Mouse (Mus musculus) kidney, embryonic 14.5 days (tissue): ENCODE measurements around the gene Dtl. TPM values are rescaled to one million over a fixed set of nuclear protein-coding genes. Genes with fewer than 3 reads are reported as not detected.

ENCODE experiments used
- ATAC-seq: fragments of 200-750 bp; cut with Nextera tagmentation; 2 replicates; pipeline ENCODE4 v1.8.0; 2017; ENCODE audit warnings: moderate number of reproducible peaks, mild to moderate bottlenecking, moderate TSS enrichment, moderate library complexity; ENCODE audit not compliant: low FRiP score, low TSS enrichment
- H3K27ac ChIP-seq: fragments of 300-500 bp; sonication (generic); 2 replicates; pipeline ENCODE4 v1.5.1; 2014; ENCODE audit warnings: low read depth, mild to moderate bottlenecking, low read length, moderate library complexity, mixed read lengths
- H3K27me3 ChIP-seq: fragments of 300-500 bp; sonication (generic); 2 replicates; pipeline ENCODE4 v1.6.1; 2014; ENCODE audit warnings: mild to moderate bottlenecking, low read length; ENCODE audit not compliant: control insufficient read depth, insufficient read depth
- H3K36me3 ChIP-seq: fragments of 300-500 bp; sonication (generic); 2 replicates; pipeline ENCODE4 v1.6.1; 2014; ENCODE audit warnings: low read length, mixed read lengths; ENCODE audit not compliant: control insufficient read depth, insufficient read depth
- H3K4me1 ChIP-seq: fragments of 300-500 bp; sonication (generic); 2 replicates; pipeline ENCODE4 v1.6.1; 2014; ENCODE audit warnings: low read length, mixed read lengths; ENCODE audit not compliant: control insufficient read depth, insufficient read depth
- H3K4me2 ChIP-seq: fragments of 300-500 bp; sonication (generic); replicated peaks from 2 replicates; pipeline ENCODE4 v1.6.1; 2014; ENCODE audit warnings: low read depth, mild to moderate bottlenecking, low read length
- H3K4me3 ChIP-seq: fragments of 300-500 bp; sonication (generic); 2 replicates; pipeline ENCODE4 v1.5.1; 2014; ENCODE audit warnings: mild to moderate bottlenecking, low read length
- H3K9ac ChIP-seq: fragments of 300-500 bp; sonication (generic); 2 replicates; pipeline ENCODE4 v1.6.1; 2014; ENCODE audit warnings: low read depth, mild to moderate bottlenecking, low read length, moderate library complexity
- H3K9me3 ChIP-seq: fragments of 300-500 bp; sonication (generic); 2 replicates; pipeline ENCODE4 v1.6.1; 2016; ENCODE audit warnings: low read length; ENCODE audit not compliant: control insufficient read depth
- WGBS: fragments of 180-500 bp; shearing (Covaris S2); extraction: QIAGEN DNeasy Blood & Tissue Kit; methylation state at CpG from one replicate; pipeline ENCODE4 v1.1.7; 2014; 5-methylcytosine and 5-hydroxymethylcytosine counted together
- polyA plus RNA-seq: library from polyadenylated mRNA; unstranded; fragments of >200 nt; fragmentation: Nextera tagmentation; extraction: Ambion mirVana; gene quantifications from 2 replicates; pipeline ENCODE4 v1.2.1, GENCODE M21; 2014

Dtl gene
- polyA plus RNA-seq, 1 experiment from 2014 or later: 81.3 TPM

DNA sequence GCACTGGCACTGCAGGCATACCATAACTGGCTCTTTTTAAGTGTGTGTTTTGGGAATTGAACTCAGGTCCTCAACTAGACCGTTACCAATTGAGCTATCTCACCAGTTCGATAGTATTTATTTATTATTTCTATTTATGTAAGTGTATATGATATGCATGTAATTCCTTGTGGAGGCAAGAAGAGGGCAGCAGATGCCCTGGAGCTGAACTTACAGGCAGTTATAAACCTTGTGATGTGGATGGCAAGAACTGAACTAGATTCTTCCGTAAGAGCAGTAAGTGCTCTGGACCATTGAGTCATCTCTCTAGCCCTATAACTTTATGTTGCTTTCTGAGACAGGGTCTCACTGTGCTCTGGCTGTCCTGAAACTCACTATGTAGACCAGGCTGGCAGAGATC lies 11.7 kb upstream of the Dtl start:
- H3K27me3 ChIP-seq: no peaks in the 10 kb centered on the region
- WGBS: 97% methylated on average over 3 of the region's 3 CpGs
- H3K4me1 ChIP-seq: no peaks in the 10 kb centered on the region
- no peak overlapping the region for H3K27ac ChIP-seq
- ATAC-seq: no peak
- H3K4me2 ChIP-seq: no peak overlapping the region
- H3K9ac ChIP-seq: no peak overlapping the region
- no peaks in the 10 kb centered on the region for H3K9me3 ChIP-seq
- H3K4me3 ChIP-seq: no peak overlapping the region
- H3K36me3 ChIP-seq: peaks cover 78% of the 10 kb centered on the region

DNA sequence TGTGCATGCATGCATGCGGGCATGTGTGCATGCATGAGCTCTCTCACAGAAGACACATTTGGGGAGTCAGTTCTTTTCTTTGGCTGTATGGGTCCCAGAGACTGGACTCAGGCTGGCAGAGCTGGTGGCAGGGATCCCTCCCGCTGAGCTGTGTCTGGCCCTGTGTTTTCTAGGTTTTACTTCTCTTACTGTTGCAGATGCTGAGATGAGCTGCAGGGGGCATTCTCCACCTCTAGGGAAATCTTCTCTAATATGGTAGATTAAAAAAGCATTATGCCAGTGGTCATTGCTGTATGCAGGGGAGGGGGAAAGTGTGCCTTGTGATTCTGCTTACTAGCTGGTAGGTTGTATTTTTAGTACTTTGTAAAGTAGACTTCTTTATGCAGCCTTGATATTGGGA lies 10.4 kb upstream of the Dtl start:
- peaks cover 66% of the 10 kb centered on the region for H3K36me3 ChIP-seq
- no peak overlapping the region for H3K9ac ChIP-seq
- no peak overlapping the region for H3K4me2 ChIP-seq
- H3K9me3 ChIP-seq: no peaks in the 10 kb centered on the region
- WGBS: 91% methylated on average over 2 of the region's 2 CpGs
- no peak overlapping the region for H3K4me3 ChIP-seq
- H3K27ac ChIP-seq: no peak overlapping the region
- no peaks in the 10 kb centered on the region for H3K27me3 ChIP-seq
- ATAC-seq: no peak
- no peaks in the 10 kb centered on the region for H3K4me1 ChIP-seq

DNA sequence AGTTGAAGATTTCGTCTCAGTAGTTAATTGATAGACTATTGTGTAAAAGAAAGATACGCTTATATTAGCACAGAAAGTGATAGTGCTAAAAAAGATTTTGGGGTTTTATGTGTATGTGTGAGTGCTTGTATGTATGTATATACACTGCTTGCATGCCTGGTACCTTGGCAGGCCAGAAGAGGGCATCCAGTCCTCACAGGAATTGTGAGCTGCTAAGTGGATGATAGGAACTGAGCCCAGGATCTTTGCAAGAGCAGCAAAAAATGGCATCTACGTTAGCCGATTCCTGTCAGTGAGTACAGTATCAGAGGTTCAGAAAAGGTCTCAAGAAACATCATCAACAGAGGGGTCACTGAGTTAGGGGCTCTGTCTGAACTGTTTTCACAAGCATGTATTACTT lies 9.1 kb upstream of the Dtl start:
- no peak for ATAC-seq
- Histone ChIP-seq H3K9me3 (peaks cover 5% of the 10 kb centered on the region; the same call in 1 of the 2 replicates), H3K4me3 (no peak overlapping the region), H3K27ac (no peak overlapping the region), H3K4me1 (no peaks in the 10 kb centered on the region), H3K36me3 (peaks cover 55% of the 10 kb centered on the region), H3K4me2 (no peak overlapping the region), H3K9ac (no peak overlapping the region), H3K27me3 (no peaks in the 10 kb centered on the region)
- 93% methylated on average over 4 of the region's 4 CpGs for WGBS

DNA sequence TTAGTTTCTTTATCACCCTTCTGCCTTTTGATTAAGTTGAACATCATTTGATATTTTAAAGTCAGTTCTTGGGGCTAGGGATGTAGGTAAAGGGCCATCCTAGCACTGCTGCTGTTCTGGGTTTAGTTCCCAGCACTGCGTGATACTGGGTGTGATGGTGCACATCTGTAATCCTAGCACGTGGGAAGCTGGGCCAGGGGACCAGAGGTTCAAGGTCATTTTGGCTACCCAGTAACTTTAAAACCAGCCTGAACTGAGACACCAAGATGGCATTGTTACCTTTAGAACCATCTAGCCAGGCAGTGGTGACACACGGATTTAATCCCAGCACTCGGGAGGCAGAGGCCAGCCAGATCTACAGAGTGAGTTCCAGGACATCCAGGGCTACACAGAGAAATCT lies 8.5 kb upstream of the Dtl start:
- Histone ChIP-seq H3K4me1 (no peaks in the 10 kb centered on the region), H3K4me2 (no peak overlapping the region), H3K27ac (no peak overlapping the region), H3K4me3 (no peak overlapping the region), H3K9ac (no peak overlapping the region), H3K9me3 (peaks cover 5% of the 10 kb centered on the region; the same call in 1 of the 2 replicates), H3K36me3 (peaks cover 56% of the 10 kb centered on the region), H3K27me3 (no peaks in the 10 kb centered on the region)
- 88% methylated on average over 4 of the region's 4 CpGs for WGBS
- no peak for ATAC-seq

DNA sequence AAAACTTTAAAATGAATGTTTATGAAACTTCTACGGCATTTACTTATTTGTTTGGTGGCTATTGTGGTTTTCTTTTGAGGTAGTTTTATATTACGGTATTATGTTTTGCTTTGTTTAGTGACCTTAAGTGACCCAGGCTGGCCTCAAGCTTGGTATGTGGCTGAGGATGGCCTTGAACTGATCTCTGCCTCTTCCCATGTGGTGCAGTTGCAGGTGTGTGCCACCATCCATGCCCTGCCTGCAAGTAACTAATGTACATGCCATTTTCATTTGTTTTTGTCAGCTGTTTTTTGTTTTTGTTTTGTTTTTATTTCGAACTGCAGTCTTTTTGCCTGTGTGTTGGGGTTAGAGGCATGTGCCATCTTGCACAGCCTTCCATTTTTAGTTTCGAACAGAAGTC lies 6.3 kb upstream of the Dtl start:
- Histone ChIP-seq H3K9me3 (peaks cover 5% of the 10 kb centered on the region; the same call in 1 of the 2 replicates), H3K4me1 (peaks cover 14% of the 10 kb centered on the region), H3K4me2 (no peak overlapping the region), H3K27ac (no peak overlapping the region), H3K9ac (no peak overlapping the region), H3K4me3 (no peak overlapping the region), H3K36me3 (peaks cover 42% of the 10 kb centered on the region), H3K27me3 (no peaks in the 10 kb centered on the region)
- WGBS: 89% methylated on average over 4 of the region's 4 CpGs
- ATAC-seq: no peak

DNA sequence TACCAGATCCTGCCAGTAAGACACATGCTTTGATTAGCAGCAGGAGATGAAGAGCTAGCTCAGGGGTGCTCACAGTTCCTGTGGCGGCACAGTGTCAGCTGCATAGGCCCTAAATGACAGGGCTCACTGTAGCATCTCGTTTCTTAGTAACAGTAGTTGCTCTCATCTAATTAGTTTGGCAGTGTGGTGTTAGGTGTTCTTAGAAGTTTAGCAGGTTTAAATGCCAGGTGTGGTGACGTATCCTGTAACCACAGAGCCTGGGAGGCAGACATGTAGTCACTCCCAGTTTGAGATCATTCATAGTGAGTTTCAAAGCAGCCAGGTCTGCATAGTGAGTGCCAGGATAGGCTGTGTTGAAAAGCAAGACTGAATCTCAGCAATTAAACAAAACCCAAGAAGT lies 4.2 kb upstream of the Dtl start:
- ATAC-seq: no peak
- no peak overlapping the region for H3K9ac ChIP-seq
- H3K27ac ChIP-seq: no peak overlapping the region
- no peak overlapping the region for H3K4me3 ChIP-seq
- H3K4me1 ChIP-seq: peaks cover 16% of the 10 kb centered on the region
- H3K4me2 ChIP-seq: no peak overlapping the region
- H3K27me3 ChIP-seq: no peaks in the 10 kb centered on the region
- H3K9me3 ChIP-seq: peaks cover 5% of the 10 kb centered on the region; the same call in 1 of the 2 replicates
- H3K36me3 ChIP-seq: peaks cover 30% of the 10 kb centered on the region
- 92% methylated on average over 3 of the region's 3 CpGs for WGBS

DNA sequence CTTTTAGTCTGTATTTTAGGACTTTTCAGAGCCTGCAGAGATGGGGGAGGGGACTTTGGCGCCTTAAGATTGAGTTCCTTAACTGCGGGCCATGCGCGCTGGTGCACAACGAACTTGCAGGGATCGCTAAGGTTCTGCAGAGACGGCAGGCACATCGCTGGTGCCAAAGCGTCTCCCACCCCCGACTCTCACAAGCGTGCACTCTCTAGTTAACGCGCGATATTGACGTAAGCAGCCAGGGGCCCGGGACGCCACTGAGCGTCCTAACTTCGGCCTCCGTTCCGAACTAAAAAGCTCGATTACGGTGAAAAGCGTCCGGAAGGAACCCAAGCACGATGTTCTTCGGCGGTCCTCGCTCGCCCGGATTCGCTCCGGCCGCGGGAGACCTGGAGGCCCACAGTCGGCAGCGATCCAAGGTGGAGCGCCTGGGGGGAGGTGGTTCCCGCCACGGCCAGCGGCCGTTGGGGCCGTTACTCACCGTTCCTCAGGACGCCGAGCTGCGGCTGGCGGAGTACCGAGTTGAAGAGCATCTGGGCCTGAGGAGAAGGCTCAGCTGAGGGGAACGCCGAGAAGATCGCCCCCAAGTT lies 380 bp downstream of the Dtl start:
- H3K4me1 ChIP-seq: peaks cover 20% of the 10 kb centered on the region
- H3K4me3 ChIP-seq: peak overlapping the region; percentile 94
- peaks cover 7% of the 10 kb centered on the region; the same call in 1 of the 2 replicates for H3K36me3 ChIP-seq
- peak; percentile 50 for ATAC-seq
- H3K27me3 ChIP-seq: no peaks in the 10 kb centered on the region
- H3K27ac ChIP-seq: peak overlapping the region; percentile 97
- under 1% methylated on average over 51 of the region's 52 CpGs for WGBS
- peak overlapping the region; percentile 65 for H3K4me2 ChIP-seq
- peaks cover 5% of the 10 kb centered on the region; the same call in 1 of the 2 replicates for H3K9me3 ChIP-seq
- peak overlapping the region; percentile 95 for H3K9ac ChIP-seq

DNA sequence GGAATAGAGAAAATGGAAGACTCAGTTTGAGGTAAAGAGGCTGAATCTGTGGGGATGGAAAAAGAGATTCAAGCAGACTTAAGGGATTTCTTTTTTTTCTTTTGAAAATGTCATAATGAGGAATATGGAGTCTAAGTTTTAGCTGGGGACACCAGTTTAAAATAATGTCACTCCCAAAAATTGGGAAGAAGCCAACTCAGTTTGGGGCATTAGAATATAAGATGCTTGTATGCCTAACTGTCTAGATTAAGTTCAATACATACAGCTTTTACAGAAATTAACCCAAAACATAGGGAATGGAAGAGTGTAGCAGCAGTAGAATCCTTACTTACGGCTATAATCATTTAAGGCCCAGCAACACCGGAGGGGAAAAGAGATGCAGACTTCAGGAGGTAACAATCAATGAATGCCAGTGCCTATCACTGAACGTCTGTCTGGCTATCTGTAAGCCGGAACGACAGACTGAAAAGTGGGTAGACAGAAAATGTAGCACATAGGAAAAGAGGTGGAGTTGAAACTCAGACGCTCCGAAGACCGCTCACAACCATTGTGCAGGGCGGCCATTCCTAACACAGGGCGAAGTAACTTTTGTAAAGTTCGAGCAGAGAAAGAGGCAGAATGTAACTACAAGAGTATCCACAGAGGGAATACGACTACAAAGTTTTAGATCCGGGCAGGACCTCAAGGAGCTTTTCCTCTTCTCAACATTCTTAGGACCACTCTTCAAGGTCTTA lies 1.3 kb downstream of the Dtl start:
- ATAC-seq: no peak
- H3K4me2 ChIP-seq: peak overlapping the region; percentile 65
- H3K36me3 ChIP-seq: peaks cover 11% of the 10 kb centered on the region
- peaks cover 20% of the 10 kb centered on the region for H3K4me1 ChIP-seq
- H3K27ac ChIP-seq: peak overlapping the region; percentile 97
- no peaks in the 10 kb centered on the region for H3K27me3 ChIP-seq
- no peaks in the 10 kb centered on the region for H3K9me3 ChIP-seq
- 2% methylated on average over 13 of the region's 13 CpGs for WGBS
- peak overlapping the region; percentile 95 for H3K9ac ChIP-seq
- peak overlapping the region; percentile 94 for H3K4me3 ChIP-seq

DNA sequence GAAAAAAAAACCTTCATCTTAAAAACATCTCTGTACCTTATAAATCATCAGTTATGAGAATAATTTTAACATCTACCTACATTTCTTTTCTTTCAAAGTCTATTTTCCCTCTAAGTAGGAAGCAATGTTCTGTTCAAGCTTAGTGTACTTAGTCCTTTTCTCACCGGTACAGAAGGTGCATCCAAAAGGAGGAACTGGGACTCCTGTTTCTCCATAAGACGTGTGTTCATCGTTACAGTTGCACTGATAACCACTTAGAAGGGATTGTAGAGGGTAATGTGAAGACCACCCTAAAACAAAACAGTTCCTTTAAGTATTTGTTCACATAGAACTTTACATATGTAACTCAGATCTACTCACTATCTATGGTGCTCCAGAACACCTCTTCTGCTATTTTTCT lies 4.9 kb downstream of the Dtl start:
- no peaks in the 10 kb centered on the region for H3K9me3 ChIP-seq
- WGBS: 91% methylated on average over 3 of the region's 3 CpGs
- no peak overlapping the region for H3K4me2 ChIP-seq

More for the DNA sequence above, 4.9 kb downstream of the Dtl start:
- Histone ChIP-seq H3K4me3 (no peak overlapping the region), H3K36me3 (peaks cover 35% of the 10 kb centered on the region), H3K4me1 (peaks cover 3% of the 10 kb centered on the region; the same call in 1 of the 2 replicates), H3K27me3 (no peaks in the 10 kb centered on the region), H3K27ac (no peak overlapping the region), H3K9ac (no peak overlapping the region)
- ATAC-seq: no peak
